Mouse (Mus musculus): ENCODE results near the gene Palm2. TPM values are rescaled to one million over a fixed set of nuclear protein-coding genes. Genes with fewer than 3 reads are reported as not detected.

Palm2 gene
- polyA plus RNA-seq, 1 experiment from 2014 or later, result 2.5 TPM

DNA sequence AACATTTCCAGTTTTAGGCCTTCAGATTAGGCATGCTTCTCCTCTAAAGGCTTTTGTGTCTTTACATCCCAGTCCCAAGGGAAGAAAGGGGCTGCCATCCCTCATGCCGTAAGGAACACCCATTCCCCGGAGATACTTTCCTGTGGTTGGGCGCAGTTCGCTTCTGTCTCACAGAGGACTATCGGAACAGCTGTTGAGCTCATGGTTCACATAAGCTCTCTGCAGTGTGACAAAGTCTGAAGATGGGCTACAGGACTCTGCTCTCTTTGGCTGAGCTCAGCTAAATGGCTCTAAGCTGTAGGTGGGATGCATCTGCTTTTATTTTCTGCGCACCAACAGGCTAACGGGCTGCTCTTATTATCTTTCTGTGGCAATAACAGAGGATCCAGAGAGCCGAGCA is 217.5 kb downstream of the Palm2 start:
- H3K9ac ChIP-seq (ENCODE audit: low read length), result no peak overlapping the region
- 92% methylated on average over 8 of the region's 8 CpGs for WGBS
- H3K27me3 ChIP-seq (ENCODE audit: control insufficient read depth, insufficient read depth, low read length), result no peaks in the 10 kb centered on the region
- no peak overlapping the region for H3K27ac ChIP-seq (ENCODE audit: low read depth, low read length)
- no peaks in the 10 kb centered on the region for H3K4me1 ChIP-seq (ENCODE audit: control insufficient read depth, insufficient read depth, low read length)
- H3K4me3 ChIP-seq (ENCODE audit: low read depth, low read length), result no peak overlapping the region
- ATAC-seq (ENCODE audit: low FRiP score) (no peak), DNase-seq (ENCODE audit: low spot score, missing footprints) (no peak)
- H3K4me2 ChIP-seq, result no peak overlapping the region
- H3K9me3 ChIP-seq (ENCODE audit: control insufficient read depth, low read length), result no peaks in the 10 kb centered on the region
- no peaks in the 10 kb centered on the region for H3K36me3 ChIP-seq (ENCODE audit: control insufficient read depth, insufficient read depth, low read length)

DNA sequence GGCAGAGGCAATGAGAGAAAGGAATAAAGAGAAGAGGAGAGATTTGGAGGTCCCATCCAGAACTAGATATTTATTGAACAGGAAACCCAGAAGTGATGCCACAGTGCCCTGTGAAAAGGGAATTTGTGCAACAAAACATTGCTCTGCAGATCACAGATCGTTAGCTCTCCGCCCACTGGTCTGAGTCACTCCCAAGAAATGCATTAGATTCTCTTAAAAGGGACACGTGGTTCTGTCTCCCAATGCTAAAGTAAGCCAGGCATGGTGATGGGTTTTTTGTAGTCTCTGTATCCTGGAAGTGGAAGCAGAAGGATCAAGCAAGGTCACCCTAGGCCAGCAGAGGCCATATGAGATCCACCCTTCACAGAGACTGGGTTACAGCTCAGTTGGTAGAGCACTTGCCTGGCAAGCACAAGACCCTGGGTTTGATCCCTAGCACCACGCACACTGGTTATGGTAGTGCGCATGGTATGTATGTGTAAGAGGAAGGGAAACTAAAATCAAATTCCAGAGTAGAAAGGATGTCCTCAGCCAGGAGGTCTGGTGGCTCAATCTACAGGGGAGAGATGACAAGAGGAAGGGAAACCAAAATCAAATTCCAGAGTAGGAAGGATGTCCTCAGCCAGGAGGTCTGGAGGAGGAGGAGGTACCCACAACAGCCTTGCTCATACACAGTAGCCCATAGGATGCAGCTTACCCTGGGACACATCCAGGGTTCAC is 218.3 kb downstream of the Palm2 start:
- WGBS, result 81% methylated on average over 5 of the region's 5 CpGs
- ATAC-seq (ENCODE audit: low FRiP score), result no peak
- no peaks in the 10 kb centered on the region for H3K27me3 ChIP-seq (ENCODE audit: control insufficient read depth, insufficient read depth, low read length)
- H3K9ac ChIP-seq (ENCODE audit: low read length), result no peak overlapping the region
- H3K9me3 ChIP-seq (ENCODE audit: control insufficient read depth, low read length), result no peaks in the 10 kb centered on the region
- no peak overlapping the region for H3K27ac ChIP-seq (ENCODE audit: low read depth, low read length)
- no peaks in the 10 kb centered on the region for H3K4me1 ChIP-seq (ENCODE audit: control insufficient read depth, insufficient read depth, low read length)
- no peak overlapping the region for H3K4me2 ChIP-seq
- no peak for DNase-seq (ENCODE audit: low spot score, missing footprints)
- no peaks in the 10 kb centered on the region for H3K36me3 ChIP-seq (ENCODE audit: control insufficient read depth, insufficient read depth, low read length)
- no peak overlapping the region for H3K4me3 ChIP-seq (ENCODE audit: low read depth, low read length)

DNA sequence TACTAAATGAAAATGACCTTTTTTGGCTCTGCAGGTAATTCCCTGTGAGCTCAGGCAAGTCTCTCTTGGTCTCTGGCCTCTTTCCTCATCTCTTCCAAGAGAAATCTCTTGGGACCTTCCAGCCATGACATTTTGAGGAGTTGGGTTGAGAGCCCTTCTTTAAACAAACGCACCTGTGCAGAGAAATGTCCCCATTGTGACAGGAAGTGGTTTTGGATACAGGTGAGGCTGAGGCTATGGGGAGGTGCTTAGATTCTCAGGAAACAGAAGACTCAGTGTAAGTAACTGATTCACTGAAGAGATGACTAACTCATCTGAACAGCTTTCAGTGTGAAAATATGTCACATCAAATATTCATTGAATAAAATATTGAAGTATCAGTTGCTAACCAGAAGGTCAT is 221.9 kb downstream of the Palm2 start:
- no peaks in the 10 kb centered on the region for H3K9me3 ChIP-seq (ENCODE audit: control insufficient read depth, low read length)
- WGBS, result 79% methylated on average over 1 of the region's 1 CpGs
- ATAC-seq (ENCODE audit: low FRiP score), result no peak
- no peak overlapping the region for H3K27ac ChIP-seq (ENCODE audit: low read depth, low read length)
- H3K4me2 ChIP-seq, result no peak overlapping the region
- H3K4me1 ChIP-seq (ENCODE audit: control insufficient read depth, insufficient read depth, low read length), result peaks cover 12% of the 10 kb centered on the region
- H3K36me3 ChIP-seq (ENCODE audit: control insufficient read depth, insufficient read depth, low read length), result no peaks in the 10 kb centered on the region
- no peaks in the 10 kb centered on the region for H3K27me3 ChIP-seq (ENCODE audit: control insufficient read depth, insufficient read depth, low read length)
- no peak overlapping the region for H3K9ac ChIP-seq (ENCODE audit: low read length)
- no peak for DNase-seq (ENCODE audit: low spot score, missing footprints)
- H3K4me3 ChIP-seq (ENCODE audit: low read depth, low read length), result no peak overlapping the region

DNA sequence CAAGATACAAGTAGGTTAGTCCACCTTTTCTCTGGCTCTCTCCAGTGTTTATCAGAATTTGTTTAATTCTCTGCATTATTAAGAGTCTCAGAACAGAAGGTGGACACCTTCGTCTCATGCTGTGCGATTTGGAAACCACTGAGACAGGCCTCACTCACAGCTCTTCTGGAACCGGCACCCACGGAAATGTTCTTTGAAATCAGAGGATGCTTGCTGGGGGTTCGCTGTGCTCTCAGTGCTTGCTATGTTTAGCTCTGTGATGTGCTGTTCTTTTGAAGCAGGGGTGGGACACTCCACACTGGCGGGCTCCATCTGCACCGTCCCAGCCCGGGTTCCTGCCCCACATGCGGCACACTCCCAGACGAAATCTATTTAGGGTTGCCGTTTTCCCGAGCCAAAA is 222.3 kb downstream of the Palm2 start:
- Histone ChIP-seq H3K36me3 (ENCODE audit: control insufficient read depth, insufficient read depth, low read length) (no peaks in the 10 kb centered on the region), H3K27ac (ENCODE audit: low read depth, low read length) (no peak overlapping the region), H3K4me3 (ENCODE audit: low read depth, low read length) (no peak overlapping the region), H3K27me3 (ENCODE audit: control insufficient read depth, insufficient read depth, low read length) (no peaks in the 10 kb centered on the region), H3K9ac (ENCODE audit: low read length) (no peak overlapping the region), H3K4me2 (no peak overlapping the region), H3K9me3 (ENCODE audit: control insufficient read depth, low read length) (no peaks in the 10 kb centered on the region), H3K4me1 (ENCODE audit: control insufficient read depth, insufficient read depth, low read length) (peaks cover 12% of the 10 kb centered on the region)
- WGBS, result 95% methylated on average over 12 of the region's 12 CpGs
- ATAC-seq (ENCODE audit: low FRiP score), result no peak
- no peak for DNase-seq (ENCODE audit: low spot score, missing footprints)

DNA sequence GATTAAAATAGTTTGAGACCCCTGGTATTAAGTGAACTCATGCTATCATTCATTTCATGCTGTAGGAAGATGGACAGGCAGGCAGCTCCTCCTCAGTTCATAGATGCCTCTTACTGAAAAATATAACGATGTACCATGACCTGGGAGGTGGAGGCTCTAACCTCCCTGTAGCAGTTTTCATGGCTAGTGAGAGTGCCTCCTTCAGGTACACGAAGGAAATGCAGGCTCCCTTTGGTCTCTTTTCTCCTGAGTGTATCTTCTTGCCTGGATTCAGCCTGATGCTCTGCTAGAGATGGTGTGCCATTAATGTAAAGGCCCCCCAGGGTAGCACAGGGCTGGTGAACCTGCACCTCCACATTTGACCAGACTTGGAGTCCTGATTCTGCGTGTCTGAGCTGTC is 222.8 kb downstream of the Palm2 start:
- ATAC-seq (ENCODE audit: low FRiP score), result no peak
- no peak overlapping the region for H3K4me3 ChIP-seq (ENCODE audit: low read depth, low read length)
- H3K4me1 ChIP-seq (ENCODE audit: control insufficient read depth, insufficient read depth, low read length), result peaks cover 12% of the 10 kb centered on the region
- no peaks in the 10 kb centered on the region for H3K9me3 ChIP-seq (ENCODE audit: control insufficient read depth, low read length)
- H3K4me2 ChIP-seq, result no peak overlapping the region
- no peaks in the 10 kb centered on the region for H3K36me3 ChIP-seq (ENCODE audit: control insufficient read depth, insufficient read depth, low read length)
- DNase-seq (ENCODE audit: low spot score, missing footprints), result no peak
- H3K27ac ChIP-seq (ENCODE audit: low read depth, low read length), result no peak overlapping the region
- H3K27me3 ChIP-seq (ENCODE audit: control insufficient read depth, insufficient read depth, low read length), result no peaks in the 10 kb centered on the region
- WGBS, result 92% methylated on average over 3 of the region's 3 CpGs
- H3K9ac ChIP-seq (ENCODE audit: low read length), result no peak overlapping the region

DNA sequence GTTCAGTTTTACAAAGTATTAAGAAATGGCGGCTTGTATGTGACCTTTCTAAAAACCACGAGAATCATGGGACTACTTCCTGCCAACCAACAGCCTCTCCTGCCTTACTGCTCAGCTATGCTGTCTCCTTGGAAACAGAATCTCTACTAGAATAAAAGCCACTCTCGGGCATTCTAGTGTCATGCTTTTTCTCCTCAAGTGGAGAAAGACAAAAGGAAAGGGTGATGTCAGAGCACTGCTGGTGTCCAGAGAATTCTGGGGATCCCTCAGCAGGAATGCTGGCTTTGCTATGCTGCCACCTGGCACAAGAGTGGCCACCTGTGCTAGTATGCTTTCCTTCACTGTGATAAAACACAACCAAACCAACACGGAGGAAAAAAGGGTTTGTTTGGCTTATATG is 226.4 kb downstream of the Palm2 start:
- ATAC-seq (ENCODE audit: low FRiP score) (peak; percentile 72), DNase-seq (ENCODE audit: low spot score, missing footprints) (peak; percentile 86)
- 19% methylated on average over 4 of the region's 4 CpGs for WGBS
- Histone ChIP-seq H3K4me2 (no peak overlapping the region), H3K36me3 (ENCODE audit: control insufficient read depth, insufficient read depth, low read length) (no peaks in the 10 kb centered on the region), H3K27me3 (ENCODE audit: control insufficient read depth, insufficient read depth, low read length) (no peaks in the 10 kb centered on the region), H3K27ac (ENCODE audit: low read depth, low read length) (no peak overlapping the region), H3K9ac (ENCODE audit: low read length) (no peak overlapping the region), H3K4me3 (ENCODE audit: low read depth, low read length) (no peak overlapping the region), H3K4me1 (ENCODE audit: control insufficient read depth, insufficient read depth, low read length) (peaks cover 12% of the 10 kb centered on the region), H3K9me3 (ENCODE audit: control insufficient read depth, low read length) (no peaks in the 10 kb centered on the region)

DNA sequence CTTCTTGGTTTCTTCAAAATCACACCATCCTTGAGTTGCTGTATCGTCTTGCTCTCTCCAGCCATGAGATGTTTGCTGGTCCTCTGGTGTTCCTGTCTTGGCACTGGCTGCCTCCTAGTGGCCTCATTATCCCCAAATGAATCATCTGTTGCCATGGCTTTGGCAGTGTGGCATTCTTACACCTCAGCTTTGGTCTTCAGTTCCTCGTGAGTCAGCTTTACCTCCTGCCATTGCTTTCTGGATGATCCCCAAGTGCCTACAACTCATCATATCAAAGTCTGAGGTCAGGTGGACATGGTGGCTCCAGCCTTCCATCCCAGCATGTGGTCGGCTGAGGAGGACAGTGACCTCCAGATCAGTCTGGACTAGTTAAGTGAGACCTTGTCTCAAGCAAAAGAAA is 232.1 kb downstream of the Palm2 start:
- no peak for ATAC-seq (ENCODE audit: low FRiP score)
- Histone ChIP-seq H3K9ac (ENCODE audit: low read length) (no peak overlapping the region), H3K36me3 (ENCODE audit: control insufficient read depth, insufficient read depth, low read length) (no peaks in the 10 kb centered on the region), H3K27me3 (ENCODE audit: control insufficient read depth, insufficient read depth, low read length) (no peaks in the 10 kb centered on the region), H3K9me3 (ENCODE audit: control insufficient read depth, low read length) (no peaks in the 10 kb centered on the region), H3K4me3 (ENCODE audit: low read depth, low read length) (no peak overlapping the region), H3K4me1 (ENCODE audit: control insufficient read depth, insufficient read depth, low read length) (no peaks in the 10 kb centered on the region), H3K4me2 (no peak overlapping the region), H3K27ac (ENCODE audit: low read depth, low read length) (no peak overlapping the region)
- no peak for DNase-seq (ENCODE audit: low spot score, missing footprints)
- WGBS, result 85% methylated on average over 3 of the region's 3 CpGs

DNA sequence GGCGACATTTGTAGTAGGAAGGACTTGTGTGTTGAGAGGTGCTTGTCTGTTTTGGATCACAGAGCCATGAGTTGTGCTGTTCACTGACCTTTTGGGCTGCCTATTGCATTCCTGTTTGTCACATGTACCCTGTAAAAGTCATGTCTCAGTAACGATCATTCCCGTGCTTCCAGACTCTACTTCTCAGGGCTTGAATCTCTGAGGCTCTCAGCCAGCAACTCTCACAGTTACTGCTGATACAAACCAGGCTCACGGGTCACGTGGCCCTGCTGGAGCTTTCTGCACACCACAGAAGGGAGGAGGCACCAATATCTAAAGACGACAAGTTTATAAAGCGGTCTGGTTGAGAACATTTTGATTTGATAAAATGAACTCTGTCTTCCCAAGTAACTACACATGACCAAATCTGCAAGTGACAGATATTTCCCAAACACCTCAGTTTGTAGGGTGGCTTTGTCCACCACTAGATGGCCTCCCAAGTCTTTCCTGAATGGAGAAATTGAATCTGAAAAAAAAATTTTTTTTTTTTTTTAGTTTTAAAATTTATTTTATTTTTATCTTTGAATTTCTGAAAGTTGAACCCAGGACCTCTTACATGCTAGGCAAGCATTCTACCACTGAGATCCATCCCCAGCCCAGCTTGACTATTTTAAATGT is 236.9 kb downstream of the Palm2 start:
- H3K4me3 ChIP-seq (ENCODE audit: low read depth, low read length), result no peak overlapping the region
- no peak overlapping the region for H3K4me2 ChIP-seq
- H3K36me3 ChIP-seq (ENCODE audit: control insufficient read depth, insufficient read depth, low read length), result no peaks in the 10 kb centered on the region
- no peak overlapping the region for H3K27ac ChIP-seq (ENCODE audit: low read depth, low read length)
- H3K4me1 ChIP-seq (ENCODE audit: control insufficient read depth, insufficient read depth, low read length), result peaks cover 4% of the 10 kb centered on the region; the same call in 1 of the 2 replicates
- H3K27me3 ChIP-seq (ENCODE audit: control insufficient read depth, insufficient read depth, low read length), result no peaks in the 10 kb centered on the region
- no peak for DNase-seq (ENCODE audit: low spot score, missing footprints)
- no peak for ATAC-seq (ENCODE audit: low FRiP score)
- WGBS, result 82% methylated on average over 7 of the region's 7 CpGs
- H3K9ac ChIP-seq (ENCODE audit: low read length), result no peak overlapping the region
- no peaks in the 10 kb centered on the region for H3K9me3 ChIP-seq (ENCODE audit: control insufficient read depth, low read length)

DNA sequence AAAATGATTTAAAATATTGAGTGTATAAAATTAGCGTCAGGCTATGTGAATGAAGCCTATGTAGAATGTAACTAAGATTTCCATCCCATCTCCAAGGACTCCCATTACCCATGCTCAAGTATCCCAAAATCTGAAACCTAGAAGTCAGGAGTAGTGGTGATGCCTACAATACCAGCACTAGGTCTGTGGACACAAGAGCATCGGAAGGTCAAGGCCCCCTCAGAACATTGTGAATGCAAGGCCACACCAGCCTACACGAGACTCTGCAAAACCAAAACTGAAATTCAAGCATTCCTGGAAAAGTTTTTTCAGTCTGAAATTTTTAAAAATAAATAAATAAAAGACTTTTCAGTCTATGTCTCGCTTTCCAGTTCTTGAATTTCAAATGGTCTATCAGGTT is 238.5 kb downstream of the Palm2 start:
- H3K9ac ChIP-seq (ENCODE audit: low read length), result no peak overlapping the region
- 81% methylated on average over 4 of the region's 4 CpGs for WGBS
- peaks cover 4% of the 10 kb centered on the region; the same call in 1 of the 2 replicates for H3K4me1 ChIP-seq (ENCODE audit: control insufficient read depth, insufficient read depth, low read length)
- H3K27me3 ChIP-seq (ENCODE audit: control insufficient read depth, insufficient read depth, low read length), result no peaks in the 10 kb centered on the region
- H3K27ac ChIP-seq (ENCODE audit: low read depth, low read length), result no peak overlapping the region
- H3K4me3 ChIP-seq (ENCODE audit: low read depth, low read length), result no peak overlapping the region
- H3K4me2 ChIP-seq, result no peak overlapping the region
- no peak for ATAC-seq (ENCODE audit: low FRiP score)
- DNase-seq (ENCODE audit: low spot score, missing footprints), result no peak
- no peaks in the 10 kb centered on the region for H3K9me3 ChIP-seq (ENCODE audit: control insufficient read depth, low read length)
- H3K36me3 ChIP-seq (ENCODE audit: control insufficient read depth, insufficient read depth, low read length), result no peaks in the 10 kb centered on the region

All from midbrain, embryonic 11.5 days (tissue).